Mouse (Mus musculus): Measurements from ENCODE around the gene Trim50. TPM values are rescaled to one million over a fixed set of nuclear protein-coding genes. Genes with fewer than 3 reads are reported as not detected.

The Trim50 gene
- polyA plus RNA-seq (2014; fragmentation: Illumina TruSeq; extraction: RNeasy Lipid Tissue Mini Kit (QIAGEN cat#74804); ENCODE audit: low read depth, low replicate concordance): not detected

GRCm38 (mm10) chr5:135352995-135353394, at the start of gene Trim50:
Gene Trim50, plus strand, starts transcription at chr5:135353295.

GRCm38 (mm10) chr5:135349862-135350261, 3.2 kb upstream of the Trim50 start, which contains the start of gene Fkbp6:
Gene Fkbp6, minus strand, starts transcription at chr5:135350044.

GRCm38 (mm10) chr5:135369787-135370654, 16.9 kb downstream of the Trim50 start, which contains the start of gene Nsun5:
Gene Nsun5, plus strand, starts transcription at chr5:135369953.

DNA sequence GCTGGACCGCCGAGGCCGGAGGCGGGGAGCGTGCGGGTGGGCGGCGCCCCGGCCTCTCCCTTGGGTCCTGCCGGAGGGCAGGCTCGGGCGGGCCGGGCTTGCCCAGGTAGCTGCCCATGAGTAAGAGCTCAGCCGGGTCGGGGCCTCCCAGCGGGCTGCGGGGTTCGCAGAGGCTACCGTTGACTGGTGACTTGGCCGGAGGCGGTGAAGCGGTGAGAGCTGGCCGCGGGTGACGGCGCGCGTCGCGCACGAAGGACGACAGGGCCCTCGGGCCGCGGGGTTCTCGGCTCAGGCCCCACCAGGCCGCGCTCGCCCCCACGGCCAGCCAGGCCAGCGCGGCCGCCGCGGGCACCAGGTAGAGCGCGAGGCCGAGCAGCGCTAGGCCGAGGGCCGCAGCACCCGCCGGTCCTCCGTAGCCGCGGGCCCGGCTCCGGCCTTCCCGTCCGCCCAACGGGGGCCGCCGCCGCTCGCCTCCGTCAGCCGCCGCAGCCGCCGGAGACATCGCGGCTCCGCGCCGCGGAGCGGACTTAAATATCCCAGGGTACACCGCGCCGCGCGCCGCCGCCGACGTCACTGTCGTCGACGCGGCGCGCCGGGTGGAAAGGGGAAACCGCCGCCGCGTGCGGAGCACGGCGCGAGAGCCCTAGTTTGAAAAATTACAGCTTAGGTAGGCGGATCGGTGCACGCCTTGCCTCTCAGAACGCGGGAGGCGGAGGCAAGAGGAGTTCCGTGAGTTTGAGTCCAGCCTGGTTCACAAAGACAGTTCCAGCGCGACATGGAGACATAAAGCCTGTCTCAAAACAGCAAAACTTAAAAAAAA, 41.1 kb downstream of the Trim50 start, which contains the start of gene Pom121:
Gene Pom121, minus strand, starts transcription at position 543 of the 820 bp plus-strand sequence.

Other genes starting within 250 kb of the Trim50 start
- gene Tbl2, start 203.6 kb upstream of the Trim50 start, polyA plus RNA-seq (2014; fragmentation: Illumina TruSeq; extraction: RNeasy Lipid Tissue Mini Kit (QIAGEN cat#74804); ENCODE audit: low read depth, low replicate concordance): 19.5 TPM
- 43.9 TPM for gene Bcl7b, start 185.0 kb upstream of the Trim50 start, polyA plus RNA-seq (2014; fragmentation: Illumina TruSeq; extraction: RNeasy Lipid Tissue Mini Kit (QIAGEN cat#74804); ENCODE audit: low read depth, low replicate concordance)
- 37.2 TPM for gene Baz1b, start 166.0 kb upstream of the Trim50 start, polyA plus RNA-seq (2014; fragmentation: Illumina TruSeq; extraction: RNeasy Lipid Tissue Mini Kit (QIAGEN cat#74804); ENCODE audit: low read depth, low replicate concordance)
- gene Fzd9, start 102.1 kb upstream of the Trim50 start, polyA plus RNA-seq (2014; fragmentation: Illumina TruSeq; extraction: RNeasy Lipid Tissue Mini Kit (QIAGEN cat#74804); ENCODE audit: low read depth, low replicate concordance): 0.17 TPM
- gene Fkbp6, start 3.3 kb upstream of the Trim50 start, polyA plus RNA-seq (2014; fragmentation: Illumina TruSeq; extraction: RNeasy Lipid Tissue Mini Kit (QIAGEN cat#74804); ENCODE audit: low read depth, low replicate concordance): 1.2 TPM
- 15.6 TPM for gene Nsun5, start 16.7 kb downstream of the Trim50 start, polyA plus RNA-seq (2014; fragmentation: Illumina TruSeq; extraction: RNeasy Lipid Tissue Mini Kit (QIAGEN cat#74804); ENCODE audit: low read depth, low replicate concordance)
- 15.4 TPM for gene Pom121, start 41.3 kb downstream of the Trim50 start, polyA plus RNA-seq (2014; fragmentation: Illumina TruSeq; extraction: RNeasy Lipid Tissue Mini Kit (QIAGEN cat#74804); ENCODE audit: low read depth, low replicate concordance)
- gene Hip1, start 191.8 kb downstream of the Trim50 start, polyA plus RNA-seq (2014; fragmentation: Illumina TruSeq; extraction: RNeasy Lipid Tissue Mini Kit (QIAGEN cat#74804); ENCODE audit: low read depth, low replicate concordance): 24.9 TPM
- not detected for gene Ccl26, start 210.3 kb downstream of the Trim50 start, polyA plus RNA-seq (2014; fragmentation: Illumina TruSeq; extraction: RNeasy Lipid Tissue Mini Kit (QIAGEN cat#74804); ENCODE audit: low read depth, low replicate concordance)
- gene Ccl24, start 219.8 kb downstream of the Trim50 start, polyA plus RNA-seq (2014; fragmentation: Illumina TruSeq; extraction: RNeasy Lipid Tissue Mini Kit (QIAGEN cat#74804); ENCODE audit: low read depth, low replicate concordance): 15.2 TPM